Mouse (Mus musculus) A20 (cell line): ENCODE data around the gene Dolpp1.

Experiments used
- DNase-seq: peaks from one replicate; pipeline ENCODE4 v3.0.0-alpha.2; 2011; ENCODE audit warnings: low read depth, low spot score

Gene Dolpp1

GRCm38 (mm10) chr2:30392114-30392576, at the start of gene Dolpp1:
Dolpp1 (plus strand) TSS chr2:30392254.
- peak; percentile 98 for DNase-seq

DNA sequence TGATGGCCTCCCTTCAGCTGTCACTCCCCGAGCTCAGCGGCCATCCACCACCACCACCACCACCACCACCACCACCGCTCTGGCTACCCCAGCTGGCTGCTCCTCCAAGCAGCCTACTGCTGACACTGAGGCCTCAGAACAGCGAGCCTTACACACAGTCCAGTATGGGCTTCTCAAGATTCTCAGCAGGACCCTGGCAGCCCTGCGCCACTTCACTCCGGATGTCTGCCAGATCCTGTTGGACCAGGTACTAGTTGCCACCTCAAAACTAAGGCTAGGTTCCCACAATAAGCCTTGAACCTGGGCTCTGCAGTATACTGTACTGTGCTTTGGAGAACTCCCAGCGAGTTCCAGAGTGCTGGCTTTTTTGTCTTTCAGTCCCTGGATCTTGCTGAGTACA, 49.5 kb upstream of the Dolpp1 start:
- DNase-seq, result no peak

GRCm38 (mm10) chr2:30343601-30344137, 48.4 kb upstream of the Dolpp1 start:
- no peak for DNase-seq

DNA sequence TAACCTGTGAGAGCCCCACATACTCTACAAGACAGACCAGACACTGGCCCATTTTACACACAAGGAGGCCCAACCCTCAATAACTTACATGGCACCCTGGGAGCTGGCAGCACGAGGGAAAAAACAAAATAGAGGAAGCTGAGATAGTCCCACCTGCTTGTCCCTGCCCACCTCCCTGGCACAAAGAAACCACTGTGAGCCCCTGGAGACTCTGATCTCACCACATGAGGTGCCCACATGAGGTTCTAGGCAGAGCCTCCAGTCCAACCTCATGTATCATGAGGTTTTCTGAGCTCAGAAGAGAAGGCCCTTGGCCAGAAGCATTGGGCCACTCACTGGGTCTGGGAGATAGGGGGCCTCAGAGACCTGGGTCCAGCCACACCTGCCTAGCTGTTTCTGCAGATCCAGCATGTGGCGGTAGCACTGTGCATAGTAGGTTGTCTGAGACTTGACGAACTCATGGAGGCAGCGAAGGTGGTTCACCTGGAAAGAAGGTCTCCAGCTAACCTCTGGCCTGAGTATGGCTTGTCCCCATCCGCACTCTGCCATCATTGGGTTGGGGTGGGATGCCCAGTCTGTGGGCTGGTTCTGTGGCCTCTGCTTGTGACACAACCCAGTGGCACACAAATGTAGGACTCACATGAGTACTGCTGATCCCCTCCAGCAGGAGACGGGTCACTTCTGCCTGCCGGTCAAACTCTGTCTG, 45.9 kb upstream of the Dolpp1 start:
- no peak for DNase-seq

DNA sequence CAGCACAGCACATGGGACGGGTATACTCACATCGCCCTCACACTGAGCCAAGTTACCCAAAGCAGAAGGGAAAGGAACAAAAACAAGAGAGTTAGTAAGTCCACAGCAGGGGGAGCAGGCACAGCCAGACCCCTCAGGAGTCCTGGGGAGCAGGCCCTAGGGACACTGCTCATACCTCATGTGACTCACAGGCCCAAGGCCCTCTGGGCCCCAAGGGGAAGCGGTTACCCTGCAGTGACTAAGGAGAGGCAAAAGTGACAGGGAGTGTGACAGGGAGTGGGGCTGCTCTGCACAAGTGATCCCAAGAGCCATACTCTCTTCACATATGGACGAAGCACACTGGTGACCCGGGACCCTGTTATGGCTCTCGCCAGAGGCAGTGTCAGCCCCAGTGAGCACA, 42.9 kb upstream of the Dolpp1 start:
- no peak for DNase-seq

DNA sequence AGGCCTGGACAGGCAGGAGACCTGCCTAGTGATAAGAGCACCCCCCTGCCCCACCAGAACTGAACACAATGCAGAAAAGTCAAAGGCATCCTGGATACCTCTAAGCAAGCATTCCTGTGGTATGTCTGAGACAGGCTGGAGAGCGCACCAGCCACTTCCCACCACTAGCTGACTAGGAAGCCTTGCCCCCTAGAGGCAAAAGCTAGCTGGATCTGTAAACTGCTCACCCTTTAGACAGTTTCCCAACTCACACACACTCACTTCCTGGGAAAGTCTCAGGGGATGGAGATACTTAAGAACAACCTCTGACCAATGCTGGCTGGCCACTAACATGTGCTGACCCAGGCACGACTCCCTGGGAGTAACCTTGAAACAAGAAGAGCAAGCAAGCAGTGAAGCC, 40.9 kb upstream of the Dolpp1 start:
- DNase-seq, result no peak

DNA sequence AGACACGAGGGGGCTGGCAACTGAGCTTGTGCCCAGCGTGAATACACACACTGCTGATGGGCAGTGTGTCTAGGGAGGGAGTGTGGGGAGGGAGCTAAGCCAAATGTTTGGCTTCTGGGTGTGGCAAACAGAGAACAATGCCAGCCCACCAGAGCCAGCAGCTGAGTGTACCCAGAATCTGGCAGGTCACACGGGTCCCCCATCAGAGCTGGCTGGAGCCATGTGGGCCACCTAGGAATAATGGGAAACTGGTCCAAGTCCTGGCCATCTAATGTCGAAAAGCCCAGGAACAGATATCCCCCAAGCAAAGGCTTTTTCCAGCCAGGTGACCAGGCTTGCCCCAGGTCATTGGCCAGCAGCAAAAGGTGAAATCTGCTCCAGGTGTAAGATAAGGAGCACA, 36.2 kb upstream of the Dolpp1 start:
- no peak for DNase-seq

DNA sequence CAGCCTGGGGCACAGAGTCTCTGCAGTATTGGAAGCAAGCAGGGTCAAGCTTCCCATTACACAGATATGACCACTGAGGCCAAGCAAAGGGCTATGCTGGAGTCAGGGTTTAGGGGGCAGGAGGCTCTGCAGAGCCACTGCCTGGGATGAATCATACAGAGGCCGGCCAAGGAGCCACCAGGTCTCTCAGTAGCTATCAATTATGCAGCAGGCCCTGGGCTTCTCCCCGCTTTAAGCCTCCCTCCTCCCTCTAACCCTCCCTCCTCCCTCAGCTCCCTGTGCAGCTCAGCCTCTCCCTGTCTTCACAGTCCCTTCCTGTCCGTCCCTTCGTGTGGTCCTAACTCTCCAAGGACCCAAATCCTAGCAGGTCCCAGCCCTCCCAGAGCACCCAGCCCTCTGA, 35.8 kb upstream of the Dolpp1 start:
- DNase-seq, result no peak

DNA sequence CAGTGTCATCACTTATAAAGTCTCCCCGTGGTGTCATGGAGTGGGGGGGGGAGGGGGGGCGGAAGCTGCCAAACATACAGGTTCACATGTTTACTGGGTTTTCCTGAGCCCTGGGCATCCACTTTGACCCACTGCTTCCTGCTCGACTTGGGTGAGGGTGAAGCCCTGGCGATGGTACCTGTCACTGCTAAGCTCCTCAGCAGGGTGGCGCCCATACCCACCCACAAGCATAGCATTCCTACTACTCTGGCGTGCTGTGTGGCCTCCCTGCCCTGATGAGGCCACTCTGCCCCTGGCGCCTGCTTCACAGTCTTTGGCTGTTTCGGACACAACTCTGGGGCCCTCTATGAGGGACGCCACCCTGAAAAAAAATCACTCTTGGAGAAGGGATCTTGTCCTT, 35.1 kb upstream of the Dolpp1 start:
- no peak for DNase-seq

DNA sequence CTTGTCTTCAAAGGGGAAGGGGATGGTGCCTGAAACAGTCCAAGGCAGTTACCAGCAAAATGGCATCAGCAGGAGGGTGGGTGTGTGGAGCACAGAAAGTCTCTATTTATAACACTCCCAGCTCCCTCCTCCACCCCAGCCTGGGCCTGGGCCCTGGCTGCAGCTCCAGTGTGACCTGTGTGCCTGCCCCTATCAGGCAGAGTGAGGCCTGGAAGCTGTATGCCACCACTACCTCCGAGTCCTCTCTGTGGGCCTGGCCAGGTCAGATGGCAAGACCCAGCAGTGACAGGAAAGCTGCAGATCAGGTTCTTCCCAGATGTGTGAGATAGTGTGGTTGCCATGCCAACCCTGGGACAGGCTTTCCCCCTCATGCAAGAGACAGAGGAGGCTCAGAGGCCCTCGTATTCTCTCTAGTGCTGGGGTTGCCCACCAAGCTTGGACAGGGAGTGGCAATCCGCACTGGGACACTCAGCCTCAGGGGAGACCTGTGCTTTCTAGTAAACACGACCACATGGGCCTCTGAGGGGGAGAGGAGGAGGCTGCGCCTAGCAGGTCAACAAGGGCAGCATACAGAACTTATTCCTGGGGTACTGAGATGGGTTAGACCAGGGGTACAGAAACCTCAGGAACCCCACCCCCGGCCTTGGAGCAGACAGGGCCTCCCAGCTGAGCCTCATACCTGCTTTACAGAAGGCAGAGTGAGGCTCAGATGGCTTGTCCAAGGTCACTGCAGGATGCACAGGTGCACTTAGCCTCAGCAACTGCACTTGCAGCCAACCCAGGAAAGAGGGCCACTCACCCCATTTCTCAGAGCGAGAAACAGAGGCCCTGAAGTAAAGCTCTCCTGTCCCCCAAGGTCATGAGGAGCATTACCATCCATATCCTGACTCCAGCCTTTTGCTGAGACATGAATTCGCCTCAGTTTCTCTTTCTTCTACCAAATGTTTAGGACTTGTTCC, 34.2 kb upstream of the Dolpp1 start:
- DNase-seq, result peak; percentile 12

- peak; percentile 88 for DNase-seq
Observed at GRCm38 (mm10) chr2:30358533-30359531, 33.2 kb upstream of the Dolpp1 start, which contains the start of gene Sh3glb2. Sh3glb2 (minus strand) TSS chr2:30359337.

GRCm38 (mm10) chr2:30360626-30361025, 31.4 kb upstream of the Dolpp1 start:
- no peak for DNase-seq

DNA sequence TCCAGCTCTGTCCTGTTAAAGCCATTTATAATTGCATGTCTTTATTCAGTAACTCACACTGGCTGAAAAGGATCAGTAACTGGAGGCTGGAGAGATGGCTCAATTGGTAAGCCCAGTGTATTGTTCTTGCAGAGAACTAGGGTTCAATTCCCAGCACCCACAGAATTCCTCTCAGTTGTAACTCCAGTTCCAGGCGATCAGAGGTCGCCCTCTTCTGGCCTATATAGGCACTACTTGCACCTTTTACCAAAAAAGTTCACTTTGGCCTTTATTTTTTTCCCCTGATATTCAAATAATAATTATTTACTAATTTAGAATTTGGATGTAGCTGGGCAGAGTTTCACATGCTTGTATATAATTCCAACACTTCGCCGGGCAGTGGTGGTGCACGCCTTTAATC, 29.2 kb upstream of the Dolpp1 start:
- DNase-seq, result peak; percentile 40

DNA sequence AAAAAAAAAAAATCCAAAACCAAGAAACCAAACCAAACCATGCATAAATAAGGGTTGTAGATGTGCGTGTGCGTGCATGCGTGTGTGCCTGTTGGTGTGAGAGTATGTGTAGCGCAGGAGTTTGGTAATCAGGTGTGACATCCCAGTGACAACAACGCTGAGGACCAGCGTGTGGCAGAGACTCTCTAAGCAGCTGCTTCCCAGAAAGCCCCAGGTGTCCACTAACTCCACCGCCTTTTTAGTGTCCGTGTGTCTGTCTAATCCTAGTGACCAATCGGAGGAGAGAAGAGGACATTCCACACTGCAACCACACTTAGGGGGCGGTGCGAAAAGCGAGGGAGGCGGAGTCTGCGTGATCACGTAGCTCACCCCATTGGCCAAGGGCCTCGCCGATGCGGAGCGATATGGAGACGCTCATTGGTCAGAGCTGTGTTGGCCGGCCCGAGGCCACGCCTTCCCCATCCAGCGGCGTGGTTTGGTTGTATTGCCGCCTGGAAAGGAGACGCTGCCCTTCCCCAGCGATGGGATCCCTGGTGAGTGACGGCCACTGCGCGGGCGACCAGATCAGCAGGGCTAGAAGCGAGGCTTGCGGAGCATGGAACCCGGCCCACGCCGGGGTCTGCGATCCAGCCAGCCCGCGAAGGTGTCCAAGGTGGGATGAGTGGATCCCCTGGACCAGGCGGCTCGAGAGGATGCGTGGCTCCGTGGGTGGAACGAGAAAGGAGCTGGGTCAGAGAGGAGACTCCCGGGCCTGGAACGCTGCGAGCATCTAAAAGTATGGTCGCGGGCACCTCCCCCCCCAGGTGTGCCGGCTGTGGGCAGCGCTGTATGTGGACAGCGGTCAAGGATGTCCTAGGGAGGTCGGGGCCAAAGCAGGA, 28.0 kb upstream of the Dolpp1 start, which contains the start of gene Miga2:
Gene Miga2 (plus strand): TSS at position 461 of the 878 bp plus-strand sequence.
- DNase-seq, result peak; percentile 99

DNA sequence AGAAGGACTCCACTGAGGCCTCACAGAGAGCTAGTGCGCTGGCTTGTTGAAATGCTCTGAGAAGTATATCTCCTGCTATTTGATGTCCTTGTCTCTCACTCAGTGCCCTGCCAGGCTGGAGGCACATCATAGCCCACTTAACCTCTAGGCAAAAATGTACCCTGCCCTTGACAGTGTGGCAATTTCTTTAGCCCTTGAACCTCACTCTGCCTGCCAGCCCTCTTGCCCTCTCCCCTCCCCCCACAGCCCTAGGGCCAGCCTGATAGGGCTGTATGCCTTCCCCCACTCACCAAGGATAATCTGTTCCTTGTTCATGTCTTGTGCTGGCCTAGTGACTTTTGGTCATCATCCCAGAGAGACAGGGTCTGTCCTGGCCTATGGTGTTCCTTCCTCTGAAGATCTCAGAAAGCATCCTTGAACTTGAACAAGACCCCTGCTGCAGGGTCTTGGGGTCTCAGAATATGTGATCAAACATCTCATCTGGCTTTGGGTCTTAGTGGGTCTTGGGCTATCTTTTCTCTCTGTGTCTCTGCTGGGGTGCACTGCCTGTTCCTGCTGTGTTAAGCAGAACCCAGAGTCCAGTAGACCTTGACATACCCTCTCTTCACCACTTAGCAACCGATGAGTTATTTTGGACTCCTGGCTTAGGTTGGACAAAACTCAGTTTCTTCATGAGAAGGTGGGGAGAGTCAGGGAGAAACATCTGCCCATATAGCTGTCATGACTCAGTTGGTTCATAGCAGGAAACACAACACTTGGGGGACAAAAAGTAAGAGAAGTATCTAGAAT, 26.6 kb upstream of the Dolpp1 start:
- DNase-seq, result peak; percentile 50

GRCm38 (mm10) chr2:30366203-30366602, 25.9 kb upstream of the Dolpp1 start:
- peak; percentile 42 for DNase-seq

GRCm38 (mm10) chr2:30371544-30371943, 20.5 kb upstream of the Dolpp1 start:
- no peak for DNase-seq

DNA sequence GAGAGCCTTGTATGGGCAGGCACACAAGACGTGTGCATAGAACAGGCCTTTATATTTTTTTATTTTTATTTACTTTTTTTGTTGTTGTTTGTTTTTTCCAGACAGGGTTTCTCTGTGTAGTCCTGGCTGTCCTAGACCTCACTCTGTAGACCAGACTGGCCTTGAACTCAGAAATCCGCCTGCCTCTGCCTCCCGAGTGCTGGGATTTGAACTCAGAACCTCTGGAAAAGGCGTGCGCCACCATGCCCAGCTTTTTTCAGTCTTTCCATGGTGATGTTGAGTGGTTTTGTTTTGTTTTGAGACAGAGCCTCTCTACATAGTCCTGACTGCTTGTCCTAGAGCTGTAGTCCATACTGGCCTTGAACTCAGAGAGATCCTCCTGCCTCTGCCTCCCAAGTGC, 19.3 kb upstream of the Dolpp1 start:
- DNase-seq, result no peak

GRCm38 (mm10) chr2:30375893-30376292, 16.2 kb upstream of the Dolpp1 start:
- no peak for DNase-seq
